Mouse (Mus musculus): ENCODE measurements around the gene Proz. TPM values are rescaled to one million over a fixed set of nuclear protein-coding genes. Genes with fewer than 3 reads are reported as not detected.

Proz gene
- polyA plus RNA-seq, 1 experiment: 11.7 TPM

DNA sequence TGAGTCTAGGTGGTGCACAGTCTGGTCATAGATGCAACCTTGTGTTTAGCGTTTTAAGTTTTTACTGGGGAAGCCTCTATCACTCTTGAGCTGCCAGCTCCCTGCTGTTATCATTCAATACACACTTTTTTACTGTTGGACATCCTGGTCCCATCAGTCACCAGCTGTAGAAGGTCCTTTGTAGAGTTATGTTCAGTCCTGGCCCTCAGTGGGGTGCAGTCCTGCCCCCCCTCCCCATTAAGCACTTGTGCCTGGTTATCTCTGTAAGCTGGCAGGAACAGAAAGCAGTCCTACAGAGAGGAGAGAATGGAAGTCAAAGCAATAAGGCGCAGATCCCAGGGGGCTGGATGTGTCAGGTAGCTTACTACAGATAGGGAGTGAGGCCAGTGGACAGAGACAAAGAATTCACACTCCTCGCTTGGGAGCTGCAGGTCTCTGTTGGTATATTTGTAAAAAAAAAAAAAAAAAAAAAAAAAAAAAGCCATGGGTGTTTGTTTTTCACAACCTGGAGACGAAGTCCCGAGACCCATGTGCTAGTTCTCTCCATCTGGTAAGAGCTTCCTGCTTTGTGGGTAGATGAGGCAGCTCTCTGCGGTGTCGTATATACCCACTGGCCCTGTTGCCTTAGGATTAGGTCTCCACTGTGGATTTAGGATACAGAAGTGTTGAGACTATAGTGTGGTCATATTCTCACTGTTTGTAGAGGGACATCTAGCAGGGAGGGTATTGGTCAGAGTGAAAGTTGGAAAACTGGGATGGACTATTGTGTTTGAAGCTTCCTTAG, 60.4 kb downstream of the Proz start:
- H3K4me1 ChIP-seq (ENCODE audit: control insufficient read depth, insufficient read depth, low read length): no peaks in the 10 kb centered on the region
- TF ChIP-seq CTCF (conservative IDR thresholded peaks at IDR 0.05; ENCODE audit: insufficient read depth, insufficient read length, low read depth, low read length): no peak
- TF ChIP-seq POLR2A (IDR thresholded peaks at IDR 0.05; ENCODE audit: low read depth, low read length): no peak
- no peak overlapping the region for H3K4me3 ChIP-seq (ENCODE audit: insufficient read depth, low read depth, low read length)
- no peak for DNase-seq
- no peak overlapping the region for H3K27ac ChIP-seq (ENCODE audit: insufficient read depth, low read depth, low read length)
- 90% methylated on average over 7 of the region's 7 CpGs for WGBS
- no peaks in the 10 kb centered on the region for H3K27me3 ChIP-seq (replicated peaks; ENCODE audit: control insufficient read depth, insufficient read depth, low read length)
- peaks cover 3% of the 10 kb centered on the region for H3K36me3 ChIP-seq (ENCODE audit: control insufficient read depth, insufficient read depth, low read length)

DNA sequence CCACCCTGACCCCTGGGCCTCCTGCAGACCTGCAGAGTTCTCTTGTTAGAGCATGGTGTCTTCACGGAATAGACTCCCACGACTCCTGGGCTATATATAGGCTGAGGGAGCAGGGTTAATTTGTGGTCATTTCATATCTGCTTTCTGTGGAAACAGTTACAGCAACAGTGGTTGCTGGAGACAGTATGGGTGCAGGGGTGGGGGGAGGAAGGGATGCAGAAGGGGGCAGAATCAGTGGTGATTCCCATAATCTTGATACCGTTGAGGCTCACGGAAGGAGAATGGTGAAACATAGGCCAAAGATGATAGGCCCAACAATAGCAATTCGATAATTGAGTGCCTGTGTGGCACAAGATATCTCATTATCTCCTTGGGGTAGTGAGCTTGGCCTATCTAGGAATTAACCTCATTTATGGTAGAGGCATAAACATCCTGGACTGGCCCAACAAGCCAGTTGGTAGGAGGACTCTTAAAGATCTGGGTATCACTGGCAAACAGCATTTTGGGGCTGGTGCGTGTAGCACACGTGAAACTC, 62.2 kb downstream of the Proz start:
- Histone ChIP-seq H3K4me3 (ENCODE audit: insufficient read depth, low read depth, low read length) (no peak overlapping the region), H3K27me3 (replicated peaks; ENCODE audit: control insufficient read depth, insufficient read depth, low read length) (no peaks in the 10 kb centered on the region), H3K36me3 (ENCODE audit: control insufficient read depth, insufficient read depth, low read length) (peaks cover 3% of the 10 kb centered on the region), H3K27ac (ENCODE audit: insufficient read depth, low read depth, low read length) (no peak overlapping the region), H3K4me1 (ENCODE audit: control insufficient read depth, insufficient read depth, low read length) (no peaks in the 10 kb centered on the region)
- TF ChIP-seq CTCF (conservative IDR thresholded peaks at IDR 0.05; ENCODE audit: insufficient read depth, insufficient read length, low read depth, low read length): no peak
- TF ChIP-seq POLR2A (IDR thresholded peaks at IDR 0.05; ENCODE audit: low read depth, low read length): no peak
- no peak for DNase-seq
- 91% methylated on average over 7 of the region's 7 CpGs for WGBS

DNA sequence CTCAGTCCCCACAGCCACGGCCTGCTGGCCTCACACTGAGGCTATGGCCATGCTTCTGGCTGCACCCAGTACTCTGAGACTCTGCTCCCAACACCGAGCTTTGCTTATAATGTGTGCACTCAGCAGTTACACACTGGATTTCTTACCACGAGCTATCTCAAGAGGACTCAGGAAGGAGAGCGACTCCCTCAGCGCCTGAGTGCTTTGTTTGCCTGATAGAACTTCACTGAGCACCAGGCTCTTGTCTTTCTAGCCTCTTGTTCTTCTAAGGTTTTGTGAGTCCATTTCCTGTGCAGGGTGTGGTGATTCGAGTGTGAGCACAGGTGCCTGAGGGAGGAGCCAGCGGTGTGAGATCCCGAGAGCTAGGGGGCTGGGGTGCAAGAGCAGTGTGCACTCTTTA, 64.2 kb downstream of the Proz start:
- Histone ChIP-seq H3K27me3 (replicated peaks; ENCODE audit: control insufficient read depth, insufficient read depth, low read length) (no peaks in the 10 kb centered on the region), H3K4me3 (ENCODE audit: insufficient read depth, low read depth, low read length) (no peak overlapping the region), H3K36me3 (ENCODE audit: control insufficient read depth, insufficient read depth, low read length) (peaks cover 3% of the 10 kb centered on the region), H3K27ac (ENCODE audit: insufficient read depth, low read depth, low read length) (no peak overlapping the region), H3K4me1 (ENCODE audit: control insufficient read depth, insufficient read depth, low read length) (no peaks in the 10 kb centered on the region)
- no peak for DNase-seq
- no peak for TF ChIP-seq CTCF (conservative IDR thresholded peaks at IDR 0.05; ENCODE audit: insufficient read depth, insufficient read length, low read depth, low read length)
- no peak for TF ChIP-seq POLR2A (IDR thresholded peaks at IDR 0.05; ENCODE audit: low read depth, low read length)
- 90% methylated on average over 8 of the region's 8 CpGs for WGBS

Other genes starting within 250 kb of the Proz start
- 15.1 and 16.6 TPM in 2 replicates for gene Mcf2l, start 187.1 kb upstream of the Proz start, polyA plus RNA-seq (2012; rRNA removed)
- 0.19 and 0.39 TPM in 2 replicates for gene F7, start 34.9 kb upstream of the Proz start, polyA plus RNA-seq (2012; rRNA removed)
- gene F10, start 23.6 kb upstream of the Proz start, polyA plus RNA-seq (2012; rRNA removed): 0.79 and 0.91 TPM in 2 replicates
- 17.3 and 18.7 TPM in 2 replicates for gene Pcid2, start 44.5 kb downstream of the Proz start, polyA plus RNA-seq (2012; rRNA removed)
- 34.4 and 38.0 TPM in 2 replicates for gene Cul4a, start 44.7 kb downstream of the Proz start, polyA plus RNA-seq (2012; rRNA removed)
- 1,404 and 1,744 TPM in 2 replicates for gene Lamp1, start 98.2 kb downstream of the Proz start, polyA plus RNA-seq (2012; rRNA removed)
- gene Grtp1, start 139.7 kb downstream of the Proz start, polyA plus RNA-seq (2012; rRNA removed): 66.4 and 71.2 TPM in 2 replicates
- gene Adprhl1, start 193.2 kb downstream of the Proz start, polyA plus RNA-seq (2012; rRNA removed): 0.18 and 0.99 TPM in 2 replicates
- gene Dcun1d2, start 227.2 kb downstream of the Proz start, polyA plus RNA-seq (2012; rRNA removed): 25.0 and 26.0 TPM in 2 replicates
- 70.0 and 72.5 TPM in 2 replicates for gene Tmco3, start 227.3 kb downstream of the Proz start, polyA plus RNA-seq (2012; rRNA removed)

All from kidney, adult 2 months (tissue).